Mouse (Mus musculus): ENCODE results near the gene Doc2g.
A peak's percentile ranks its signal among the peaks of the same experiment; 100 is the strongest.

Gene Doc2g

DNA sequence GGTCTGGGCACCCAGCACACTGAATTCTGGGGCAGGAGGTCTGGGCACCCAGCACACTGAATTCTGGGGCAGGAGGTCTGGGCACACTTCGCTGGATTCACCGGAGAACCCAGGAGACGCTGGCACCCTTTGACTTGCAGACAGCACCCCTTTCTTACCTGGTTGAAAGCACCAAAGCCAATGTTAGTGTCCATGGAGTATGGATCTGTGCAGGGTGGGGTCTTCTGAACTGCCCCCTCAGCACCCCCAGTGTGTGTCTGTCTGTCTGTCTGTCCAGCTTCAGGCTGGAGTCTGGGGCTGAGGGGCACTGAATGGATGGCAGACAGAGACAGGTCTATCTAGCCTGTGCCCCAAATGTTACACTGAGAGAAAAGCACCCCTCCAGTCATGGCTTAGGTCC, 11.6 kb upstream of the Doc2g start:
- DNase-seq, result no peak

DNA sequence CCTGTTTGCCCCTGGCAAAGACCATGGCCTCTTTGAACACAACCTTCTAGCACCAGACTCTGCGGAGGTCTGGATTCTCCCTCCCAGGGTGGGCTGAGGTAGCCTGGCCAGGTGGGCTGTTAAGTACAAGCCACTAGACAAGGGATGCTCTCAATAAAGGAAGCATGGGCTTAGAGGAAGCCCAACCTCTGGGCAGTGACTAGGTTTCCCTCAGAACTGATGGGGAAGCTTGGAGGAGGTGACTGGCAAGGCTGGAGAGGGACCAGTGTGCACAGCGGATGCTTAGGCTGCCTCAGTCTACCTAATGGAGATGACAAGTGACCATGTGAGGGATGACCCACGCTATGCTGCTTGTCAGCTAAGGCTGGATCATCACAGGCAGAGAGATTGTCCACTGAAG, 11.1 kb upstream of the Doc2g start:
- no peak for DNase-seq

DNA sequence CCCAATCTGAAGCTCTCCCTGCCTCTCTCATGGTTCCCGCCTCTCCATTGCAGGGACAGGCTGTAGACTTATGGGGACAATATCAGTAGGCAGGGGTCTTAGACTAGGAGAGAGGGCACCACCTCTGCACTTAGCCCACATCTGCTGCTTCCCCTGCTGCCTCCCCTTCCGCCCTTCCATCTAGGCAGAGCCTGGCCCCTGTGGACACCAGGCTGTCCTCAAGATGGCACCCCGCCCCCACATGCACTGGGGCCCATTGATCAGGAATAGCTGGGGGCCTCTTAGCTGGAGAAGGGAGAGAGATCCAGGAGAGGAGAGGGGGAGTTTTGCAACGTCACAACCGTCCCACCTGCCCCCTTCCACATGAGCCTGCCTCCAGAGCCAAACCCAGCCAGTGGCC, 10.7 kb upstream of the Doc2g start, which contains the start of gene Tbx10:
TSS of gene Tbx10 (plus strand) at position 337 of the 400 bp plus-strand sequence.
- no peak for DNase-seq

DNA sequence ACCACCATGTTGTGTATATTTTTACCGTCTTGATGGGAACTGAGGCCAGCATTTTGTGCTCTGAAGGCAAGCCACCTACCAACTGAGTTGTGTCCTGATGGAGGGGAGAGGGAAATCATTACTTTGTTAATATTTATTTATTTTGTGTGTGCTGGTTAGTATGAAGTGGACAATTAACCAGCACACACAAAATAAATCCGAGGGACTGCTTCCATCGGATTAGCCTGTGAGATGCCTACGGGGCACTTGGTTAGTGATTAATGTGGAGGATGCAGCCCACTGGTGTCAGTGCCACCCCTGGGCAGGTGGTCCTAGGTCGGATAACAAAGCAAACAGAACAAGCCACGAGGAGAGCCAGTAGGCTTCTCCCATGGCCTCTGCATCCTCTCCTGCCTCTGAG, 8.2 kb upstream of the Doc2g start:
- DNase-seq, result no peak

DNA sequence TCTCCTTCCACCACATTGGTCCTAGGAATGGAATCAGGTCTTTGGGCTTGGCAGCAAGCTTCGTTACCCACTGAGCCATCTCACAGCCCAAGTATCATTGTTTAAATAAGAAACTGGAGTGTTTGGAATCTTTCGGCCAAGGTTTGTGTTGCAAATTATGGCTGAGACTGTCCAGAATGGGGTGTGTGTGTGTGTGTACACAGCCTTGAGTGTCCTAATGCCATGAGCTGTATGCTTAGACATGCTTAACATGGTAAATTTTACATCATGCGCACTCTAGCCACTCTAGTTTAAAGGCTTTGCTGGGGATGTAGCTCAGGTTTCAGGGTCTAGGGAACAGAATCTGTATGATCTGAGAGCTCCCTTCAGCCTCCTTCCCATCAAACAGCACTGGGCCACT, 7.6 kb upstream of the Doc2g start:
- DNase-seq, result no peak

DNA sequence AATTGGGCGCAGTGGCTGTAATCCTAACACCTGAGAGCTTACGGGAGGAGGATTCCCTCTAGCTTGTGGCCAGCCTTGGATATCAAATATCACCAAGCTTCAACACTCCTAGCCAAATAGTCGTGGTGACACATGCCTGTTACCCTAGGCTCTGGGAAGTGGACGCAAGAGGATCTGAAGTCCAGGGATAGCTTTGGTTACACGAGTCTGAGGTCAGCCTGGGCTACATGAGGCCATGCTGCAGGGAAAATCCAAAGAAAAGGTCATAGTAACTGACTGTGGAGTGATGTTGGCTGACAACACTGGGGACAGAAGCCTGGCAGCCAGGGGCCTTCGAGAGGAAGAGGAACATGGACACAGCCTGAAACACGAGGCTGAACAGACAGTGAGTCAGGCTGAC, 7.0 kb upstream of the Doc2g start:
- no peak for DNase-seq

DNA sequence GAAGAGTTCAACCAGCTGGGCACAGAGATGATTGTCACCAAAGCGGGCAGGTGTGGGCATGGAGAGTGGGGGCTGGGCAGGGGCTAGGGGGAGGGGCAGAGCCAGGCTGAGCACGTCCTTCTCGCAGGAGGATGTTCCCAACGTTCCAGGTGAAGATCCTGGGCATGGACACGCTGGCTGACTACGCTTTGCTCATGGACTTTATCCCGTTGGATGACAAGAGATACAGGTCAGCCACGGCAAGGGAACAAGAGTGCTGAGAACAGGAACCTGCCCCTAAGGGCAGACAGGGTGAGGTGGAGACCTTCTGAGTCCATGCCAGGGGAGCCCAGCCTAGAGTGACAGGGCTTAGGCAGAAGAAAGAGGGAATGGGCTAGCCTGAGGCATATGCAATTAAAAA, 6.4 kb upstream of the Doc2g start:
- DNase-seq, result no peak

DNA sequence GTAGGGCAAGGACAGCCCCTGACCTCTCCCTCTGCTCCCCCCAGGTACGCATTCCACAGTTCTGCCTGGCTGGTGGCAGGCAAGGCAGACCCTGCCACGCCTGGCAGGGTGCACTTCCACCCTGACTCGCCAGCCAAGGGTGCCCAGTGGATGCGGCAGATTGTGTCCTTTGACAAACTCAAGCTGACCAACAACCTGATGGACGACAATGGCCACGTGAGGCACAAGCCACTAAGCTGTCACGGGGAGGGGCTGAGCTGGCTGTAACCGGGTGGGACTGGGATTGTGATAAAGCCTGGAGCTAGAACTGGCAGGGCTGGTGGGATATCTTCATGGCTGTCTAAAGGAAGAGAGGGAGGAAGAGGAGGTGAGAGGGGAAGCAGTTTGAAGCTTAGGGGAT, 5.9 kb upstream of the Doc2g start:
- no peak for DNase-seq

DNA sequence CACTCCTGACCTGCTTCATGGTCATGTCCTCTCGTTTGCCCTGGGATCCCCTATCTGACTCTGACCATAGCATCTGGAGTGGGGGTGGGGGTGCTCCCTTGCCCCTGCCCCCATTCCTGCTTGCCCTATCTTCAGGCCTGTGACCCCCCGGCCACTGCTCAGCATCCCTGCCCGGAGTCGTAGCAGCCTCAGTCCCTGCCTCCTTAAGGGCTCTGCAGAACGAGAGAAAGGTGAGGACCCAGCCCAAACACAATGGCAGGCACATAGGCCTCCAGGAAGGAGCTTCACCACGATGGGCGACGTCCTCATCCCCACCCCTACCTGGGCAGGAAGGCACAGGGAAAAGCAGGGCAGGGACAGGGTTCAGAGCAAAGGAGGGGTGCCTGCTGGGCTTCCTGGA, 4.8 kb upstream of the Doc2g start:
- no peak for DNase-seq

DNA sequence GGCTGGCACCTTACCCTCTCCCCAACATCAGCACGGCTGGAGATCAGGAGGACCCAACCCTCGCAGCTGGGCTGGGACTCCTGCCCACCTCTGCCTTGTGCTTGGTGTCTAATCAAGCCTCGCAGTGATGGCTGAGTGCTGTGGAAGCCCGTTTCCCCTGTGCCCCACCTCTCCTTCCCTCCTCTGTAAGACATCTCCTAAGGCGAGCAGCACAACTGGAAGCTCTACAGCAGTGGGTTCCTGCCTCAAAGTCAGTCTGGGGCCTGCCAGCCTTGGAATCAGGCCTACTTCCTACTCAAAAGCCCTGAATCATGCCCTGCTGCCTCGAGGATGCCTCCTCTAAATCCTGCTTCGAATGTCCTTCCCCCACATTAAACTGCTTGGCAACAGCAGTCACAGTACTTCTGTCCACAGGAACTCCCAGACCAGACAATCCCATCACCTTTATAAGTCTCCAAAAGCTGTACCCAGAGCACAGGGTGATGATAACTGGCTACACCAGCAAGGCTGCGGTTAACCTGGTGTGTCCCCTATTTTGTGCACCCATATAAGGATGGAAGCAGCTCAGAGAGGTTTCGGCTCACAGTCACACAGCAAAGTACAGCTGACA, 3.9 kb upstream of the Doc2g start:
- DNase-seq, result no peak

DNA sequence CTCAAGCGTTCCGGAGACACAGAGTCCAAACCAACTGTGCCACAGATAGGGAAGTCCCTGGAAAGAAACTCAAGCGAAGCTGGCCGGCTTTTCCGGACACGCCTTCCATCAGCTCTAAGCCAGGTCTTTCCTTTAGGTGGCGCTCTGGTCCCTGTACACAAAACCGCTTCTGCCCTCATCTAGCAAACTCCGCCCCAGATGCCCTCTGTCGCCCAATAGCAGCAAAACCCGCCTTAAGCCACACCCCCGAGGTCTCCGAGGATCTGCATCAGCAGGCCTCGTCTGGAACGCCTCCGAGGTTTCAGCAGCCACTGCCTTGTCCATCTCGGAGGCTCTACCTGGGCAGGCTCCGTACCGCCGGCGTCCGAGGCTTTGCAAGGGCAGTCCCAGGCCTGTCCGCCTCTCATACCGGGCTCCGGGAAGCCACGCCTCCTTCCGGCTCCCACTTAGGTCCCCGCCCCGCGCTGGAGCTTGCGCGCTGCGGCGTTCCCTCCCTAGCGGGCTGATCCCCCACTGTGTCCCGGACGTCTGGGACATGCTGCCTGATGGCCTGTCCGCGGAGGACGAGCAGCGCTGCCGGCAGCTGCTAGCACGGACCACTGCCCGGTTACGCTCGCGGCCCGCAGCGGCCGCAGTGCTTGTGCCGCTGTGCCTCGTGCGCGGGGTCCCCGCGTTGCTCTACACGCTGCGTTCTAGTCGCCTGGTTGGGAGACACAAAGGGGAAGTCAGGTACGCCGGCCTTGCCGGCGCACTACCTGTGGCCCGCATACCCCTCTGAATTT, 2.8 kb upstream of the Doc2g start, which contains the start of the genes Nudt8 and Gm49405:
TSS of gene Nudt8 (plus strand) at position 462 of the 782 bp plus-strand sequence.
TSS of gene Gm49405 (plus strand) at position 508 of the 782 bp plus-strand sequence.
- DNase-seq, result peak; percentile 95 to 96

DNA sequence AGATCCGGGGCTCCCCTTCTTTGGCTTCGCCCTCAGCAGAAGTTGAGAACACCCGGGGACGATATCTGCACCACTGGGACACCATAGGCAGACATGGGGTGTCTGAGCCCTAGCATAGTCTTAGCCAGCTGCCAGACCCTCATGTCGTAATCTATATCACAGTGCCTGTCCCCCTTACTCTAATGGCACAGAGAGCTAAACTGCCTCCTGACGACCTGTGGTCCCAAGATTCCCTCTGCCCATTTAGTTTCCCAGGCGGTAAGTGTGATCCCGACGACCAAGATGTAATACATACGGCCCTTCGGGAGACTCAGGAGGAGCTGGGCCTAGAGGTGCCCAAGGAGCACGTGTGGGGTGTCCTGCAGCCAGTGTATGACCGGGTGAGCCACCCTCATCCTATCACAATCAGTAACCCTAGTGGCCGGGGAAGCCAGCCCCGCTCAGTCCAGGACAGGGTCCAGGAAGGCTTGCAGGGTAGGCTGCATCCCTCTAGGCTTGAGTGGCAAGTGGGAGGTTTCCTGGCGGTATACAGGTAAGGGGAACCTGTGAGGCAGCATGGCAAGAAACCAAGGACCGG, 2.1 kb upstream of the Doc2g start:
- peak in 1 of 2 experiments; percentile 26 for DNase-seq

DNA sequence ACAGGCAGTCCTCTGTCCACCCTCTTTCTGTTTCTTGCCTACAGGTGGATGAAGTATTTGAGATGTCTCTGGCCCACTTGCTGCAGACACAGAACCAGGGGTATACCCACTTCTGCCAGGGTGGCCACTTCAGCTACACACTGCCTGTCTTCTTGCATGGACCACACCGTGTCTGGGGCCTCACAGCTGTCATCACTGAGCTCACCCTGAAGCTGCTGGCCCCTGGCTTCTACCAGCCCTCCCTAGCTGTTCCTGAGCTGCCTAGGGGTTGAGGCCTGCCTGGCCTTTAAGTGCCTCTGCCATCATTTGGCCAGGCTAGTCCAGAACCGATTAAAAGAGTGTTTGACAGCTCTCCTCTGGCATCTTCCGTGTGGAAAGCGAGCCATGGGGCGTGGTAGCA, 1.4 kb upstream of the Doc2g start:
- DNase-seq, result no peak

DNA sequence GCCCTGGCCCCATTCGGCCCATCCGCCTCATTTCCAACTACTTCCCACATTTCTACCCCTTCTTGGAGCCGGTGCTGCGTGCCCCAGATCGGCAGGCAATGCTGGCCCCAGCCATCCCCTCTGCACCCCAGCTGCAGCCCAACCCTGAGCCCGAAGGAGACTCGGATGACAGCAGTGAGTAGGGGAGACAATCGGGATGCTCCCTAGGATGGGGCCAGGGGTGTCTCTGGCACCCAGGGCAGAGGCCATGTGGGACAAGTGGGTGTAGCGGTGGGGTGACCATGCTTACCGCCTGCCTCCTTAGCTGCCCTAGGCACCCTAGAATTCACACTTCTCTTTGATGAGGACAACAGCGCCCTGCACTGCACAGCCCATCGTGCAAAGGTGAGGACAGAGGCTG, 528 bp downstream of the Doc2g start:
- no peak for DNase-seq

DNA sequence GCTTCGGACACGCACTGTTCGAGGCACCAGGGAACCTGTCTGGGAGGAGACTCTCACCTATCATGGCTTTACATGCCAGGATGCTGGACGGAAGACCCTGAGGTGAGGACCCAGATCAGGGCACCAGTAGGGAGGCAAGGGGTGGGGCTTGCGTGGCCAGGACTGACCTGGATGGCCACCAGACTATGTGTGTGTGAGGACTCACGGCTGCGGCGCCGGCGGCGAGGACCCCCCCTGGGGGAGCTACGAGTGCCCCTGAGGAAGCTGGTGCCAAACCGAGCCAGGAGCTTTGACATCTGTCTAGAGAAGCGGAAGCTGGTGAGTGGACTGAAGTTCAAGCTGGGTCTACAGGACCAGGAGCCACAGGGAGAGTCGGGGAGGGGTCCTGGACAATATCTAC, 1.2 kb downstream of the Doc2g start:
- DNase-seq, result peak in 1 of 2 experiments; percentile 12

DNA sequence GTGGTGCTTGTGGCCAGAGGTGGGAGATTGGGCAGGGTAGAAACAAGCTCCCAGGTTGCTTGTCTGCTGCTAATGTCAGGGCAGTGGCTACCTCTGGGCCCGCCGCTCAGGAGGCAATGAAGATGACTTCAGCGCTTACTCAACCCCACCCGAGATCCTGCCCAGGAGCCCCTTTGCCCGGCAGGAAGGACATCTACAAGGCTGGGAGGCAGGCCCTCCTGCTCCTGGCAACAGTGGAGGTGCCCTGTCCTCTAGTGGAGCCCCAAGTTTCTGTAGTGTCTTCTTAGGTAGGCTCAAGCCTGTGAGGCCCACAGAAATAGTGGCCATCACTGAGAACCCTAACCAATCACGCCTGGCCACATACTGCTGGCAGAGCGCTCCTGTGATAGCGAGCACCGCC, 2.0 kb downstream of the Doc2g start:
- DNase-seq, result no peak

DNA sequence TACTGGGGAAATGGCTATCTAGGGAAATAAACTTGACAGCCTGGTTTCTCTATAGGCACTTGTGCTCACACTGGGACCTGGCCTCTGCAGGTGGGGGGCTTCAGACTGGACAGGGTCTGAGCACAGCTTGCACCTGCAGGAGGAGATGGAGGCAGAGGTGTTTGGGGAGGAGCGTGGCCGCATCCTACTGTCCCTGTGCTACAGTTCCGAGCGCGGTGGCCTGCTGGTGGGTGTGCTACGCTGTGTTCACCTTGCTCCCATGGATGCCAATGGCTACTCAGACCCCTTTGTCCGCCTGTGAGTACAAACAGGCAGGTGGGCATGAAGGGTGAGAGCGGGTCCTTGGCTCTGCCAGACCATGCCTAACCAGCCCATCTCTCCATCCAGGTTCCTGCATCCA, 2.9 kb downstream of the Doc2g start:
- no peak for DNase-seq

DNA sequence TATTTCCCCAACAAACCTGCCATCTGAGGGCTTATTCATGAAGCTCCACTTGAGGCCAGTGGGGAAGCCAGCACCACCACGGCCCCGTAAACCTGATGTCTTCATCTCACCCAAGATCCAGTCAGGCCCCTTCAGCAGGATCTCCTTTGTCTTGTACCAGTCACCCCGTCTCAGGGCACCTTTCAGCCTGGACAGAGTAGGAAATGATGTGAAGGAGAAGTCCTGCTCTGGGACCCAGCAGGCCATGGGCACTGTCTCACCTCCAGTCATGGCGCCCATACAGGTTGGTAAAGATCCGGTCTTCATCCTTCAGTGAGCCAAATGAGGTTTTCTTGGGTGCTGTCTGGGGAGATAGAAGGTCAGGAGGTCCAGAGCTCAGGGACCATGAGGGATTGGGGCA, 8.0 kb downstream of the Doc2g start:
- peak in 1 of 2 experiments; percentile 10 for DNase-seq

DNA sequence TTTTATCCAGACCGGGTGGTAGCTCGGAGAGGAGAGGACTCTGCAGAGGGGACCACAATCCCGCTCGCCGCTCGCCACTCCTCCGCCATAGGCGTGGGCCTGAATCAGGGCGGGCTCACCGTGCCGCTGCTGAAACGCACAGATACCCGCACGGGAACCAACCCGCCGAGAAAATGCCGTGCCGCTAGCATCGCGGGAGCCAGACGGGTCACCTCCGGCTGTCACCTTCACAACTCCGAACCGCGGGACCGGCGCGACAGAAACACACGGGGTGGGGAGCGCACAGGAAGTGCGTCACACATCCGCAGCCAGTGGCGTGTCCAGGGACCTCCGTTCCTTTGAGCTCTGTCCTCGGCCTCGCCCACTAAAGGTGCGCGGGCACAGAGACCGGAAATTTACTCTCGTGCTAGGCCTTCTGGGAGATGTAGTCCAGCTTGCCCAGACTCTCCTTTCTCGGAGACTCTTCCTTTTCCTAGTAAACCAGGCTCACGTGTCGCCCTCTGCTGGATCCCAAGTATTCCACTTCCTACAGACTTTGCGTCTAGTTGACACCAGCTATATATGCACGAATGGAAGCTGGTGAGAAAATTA, 9.4 kb downstream of the Doc2g start, which contains the start of gene Ndufv1:
TSS of gene Ndufv1 (minus strand) at position 375 of the 591 bp plus-strand sequence.
- peak; percentile 96 to 98 for DNase-seq

DNA sequence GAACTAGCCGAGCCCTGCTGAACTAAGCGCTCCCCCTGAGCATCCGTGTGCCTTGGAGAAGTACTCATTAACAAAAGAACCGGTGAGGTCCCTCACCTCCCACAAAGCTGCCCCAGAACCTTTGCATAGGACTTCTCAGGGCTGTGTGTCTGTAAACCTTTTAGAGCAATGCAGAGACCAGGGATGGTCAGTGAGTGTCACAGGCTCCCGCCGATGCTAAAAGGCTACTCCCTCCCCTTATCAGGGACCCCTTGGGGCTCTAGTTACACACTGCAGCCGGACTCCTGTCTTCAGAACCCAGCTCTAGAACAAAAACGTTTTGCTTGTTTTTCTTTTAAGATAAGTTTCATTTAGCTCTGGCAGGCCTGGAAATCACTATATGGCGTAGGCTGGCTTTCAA, 10.0 kb downstream of the Doc2g start:
- DNase-seq, result no peak

DNA sequence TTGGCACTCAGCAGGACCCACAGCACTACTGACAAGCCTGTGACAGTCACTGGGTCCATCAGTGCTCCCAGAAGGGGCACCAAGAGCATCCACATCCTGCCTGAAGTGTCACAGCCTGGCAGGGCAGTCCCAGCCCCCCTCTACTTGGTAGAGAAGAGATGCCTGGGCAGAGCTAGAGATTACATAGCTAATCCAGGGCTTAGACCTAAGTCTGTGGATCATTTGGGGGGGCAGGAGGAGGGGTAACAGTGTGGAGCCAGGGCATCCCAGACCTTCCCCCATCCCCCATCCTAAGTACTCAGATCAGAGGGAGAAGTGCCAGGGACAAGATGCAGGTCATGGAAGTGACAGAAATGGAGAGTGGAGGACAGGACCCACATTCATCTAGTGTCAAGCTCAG, 11.7 kb downstream of the Doc2g start:
- DNase-seq, result no peak

DNA sequence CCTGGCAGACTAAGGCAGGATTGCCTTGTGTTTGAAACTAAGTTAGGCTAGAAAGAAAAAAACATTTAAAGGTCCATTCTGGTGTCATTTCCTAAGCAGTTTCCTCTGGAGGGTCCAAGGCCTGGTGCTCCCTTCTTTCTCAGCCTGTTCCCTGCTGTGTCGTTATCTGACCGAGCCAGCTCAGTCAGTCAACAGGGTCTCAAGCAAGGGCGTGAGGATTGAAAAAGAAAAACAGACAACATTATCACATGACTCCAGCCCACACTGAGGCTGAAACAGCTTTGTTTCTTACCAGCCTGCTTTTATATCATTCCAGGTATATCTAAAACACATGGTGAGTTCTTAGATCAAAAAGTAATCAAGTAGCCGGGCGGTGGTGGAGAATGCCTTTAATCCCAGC, 12.5 kb downstream of the Doc2g start:
- no peak for DNase-seq

DNA sequence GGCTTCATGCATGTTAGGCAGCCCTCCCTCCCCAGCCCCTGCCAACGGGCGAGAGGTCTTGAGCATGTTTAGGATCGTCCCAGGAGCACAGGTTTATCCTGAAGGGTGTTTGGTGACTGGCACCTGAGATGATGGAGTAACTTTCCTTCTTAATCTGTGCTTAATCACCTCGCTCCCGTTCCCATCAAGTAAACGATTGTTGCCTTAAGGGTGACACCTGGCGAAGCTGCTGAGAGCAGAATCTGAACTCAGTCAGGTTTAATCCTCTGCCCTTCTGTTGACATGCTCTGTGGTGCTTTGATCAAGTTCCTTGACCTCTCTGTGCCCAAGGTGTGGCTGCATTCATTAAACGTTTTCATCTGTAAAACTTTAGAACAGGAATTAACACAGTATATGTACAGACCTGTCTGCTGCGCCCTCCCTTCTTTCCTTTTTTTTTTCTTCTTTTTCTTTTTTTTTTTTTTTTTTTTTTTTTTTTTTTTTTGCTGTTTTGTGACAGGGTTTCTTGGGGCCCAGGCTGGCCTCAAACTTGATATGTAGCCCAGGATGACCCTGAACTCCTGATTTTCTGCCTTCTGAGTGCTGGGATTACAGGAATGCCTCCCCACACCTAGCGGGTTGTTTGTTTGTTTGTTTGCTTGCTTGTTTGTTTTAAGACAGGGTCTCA, 14.9 kb downstream of the Doc2g start:
- no peak for DNase-seq

Measured in cerebellum, postnatal 14 days (tissue).